Mouse (Mus musculus) bone marrow macrophage, adult 2 months (primary cell): Measurements from ENCODE around the gene Usp21.

Experiments used
- CTCF ChIP-seq: IDR thresholded peaks from 2 replicates; pipeline ENCODE4 v1.5.1; 2012; ENCODE audit warnings: low read depth, mild to moderate bottlenecking, low read length, moderate library complexity
- POLR2A ChIP-seq: IDR thresholded peaks from 2 replicates; pipeline ENCODE4 v1.6.1; 2012; ENCODE audit warnings: mild to moderate bottlenecking, low read depth, low read length, borderline replicate concordance

- TF ChIP-seq POLR2A (no peak), CTCF (no peak)
Observed at GRCm38 (mm10) chr1:171294298-171295062, 6.7 kb upstream of the Usp21 start, which contains the start of gene Ufc1.
